Mouse (Mus musculus) cerebellum, adult 2 months (tissue): ENCODE results near the gene Olfr1265. TPM values are rescaled to one million over a fixed set of nuclear protein-coding genes. Genes with fewer than 3 reads are reported as not detected.

ENCODE experiments used
- DNase-seq, 2 experiments: peaks; one replicate each; pipeline ENCODE4 v3.0.0; 2021
- H3K27ac ChIP-seq: fragments of 200-500 bp; 2 replicates; pipeline ENCODE4 v1.5.1; 2012; ENCODE audit warnings: low read length, control low read depth, inconsistent platforms; ENCODE audit not compliant: insufficient read depth
- H3K27me3 ChIP-seq: fragments of 200-500 bp; 2 replicates; pipeline ENCODE4 v1.6.1; 2012; ENCODE audit warnings: inconsistent platforms, mild to moderate bottlenecking, low read length, moderate library complexity; ENCODE audit not compliant: control insufficient read depth, insufficient read depth
- H3K4me1 ChIP-seq: fragments of 200-500 bp; 2 replicates; pipeline ENCODE4 v1.6.1; 2011; ENCODE audit warnings: low read length; ENCODE audit not compliant: control insufficient read depth, insufficient read depth
- H3K4me3 ChIP-seq: fragments of 200-500 bp; replicated peaks from 2 replicates; pipeline ENCODE3; 2011; ENCODE audit warnings: mild to moderate bottlenecking, low read depth, low read length, control low read depth; ENCODE audit not compliant: insufficient read depth
- CTCF ChIP-seq: fragments of 200-500 bp; IDR thresholded peaks from 2 replicates; pipeline ENCODE4 v1.5.1; 2011; ENCODE audit warnings: low read depth, mild to moderate bottlenecking, control low read depth, low read length, moderate library complexity, borderline replicate concordance; ENCODE audit not compliant: insufficient read depth
- POLR2A ChIP-seq: fragments of 200-500 bp; IDR thresholded peaks from 2 replicates; pipeline ENCODE4 v1.6.1; 2011; ENCODE audit warnings: low read length, control low read depth, borderline replicate concordance; ENCODE audit not compliant: insufficient read depth
- WGBS: fragments of 180-500 bp; shearing (Covaris S2); methylation state at CpG from one replicate; pipeline ENCODE4 v1.1.7; 2018; 5-methylcytosine and 5-hydroxymethylcytosine counted together
- polyA plus RNA-seq: library from polyadenylated mRNA; depleted of rRNA; stranded (reverse); fragments of >200 nt; gene quantifications from 2 replicates; pipeline ENCODE4 v1.2.3, GENCODE M21; 2012; rRNA removed

Gene Olfr1265
- not detected in 2 replicates for polyA plus RNA-seq

DNA sequence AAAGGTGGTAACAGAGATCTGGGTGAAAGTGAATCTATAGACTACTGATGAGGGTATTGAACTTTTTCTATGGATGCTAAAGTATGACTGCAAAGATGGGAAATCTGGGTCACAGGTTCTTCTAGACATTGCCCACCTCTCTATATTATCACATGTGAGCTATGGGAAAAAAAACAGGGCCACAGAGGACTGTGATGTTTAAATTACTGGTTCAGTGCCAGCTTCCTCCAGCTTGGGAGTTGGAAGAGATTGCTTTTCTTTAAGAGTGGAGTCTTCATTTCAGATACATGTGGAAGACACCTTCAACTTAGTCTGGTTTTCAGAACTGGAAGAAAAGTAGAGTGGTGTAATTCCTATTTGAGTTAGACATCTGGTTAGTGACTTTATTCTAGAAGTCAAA lies at the start of gene Olfr1265:
Gene Olfr1265 (plus strand): TSS at position 301 of the 400 bp plus-strand sequence.
- H3K27me3 ChIP-seq, result no peaks in the 10 kb centered on the region
- no peak for TF ChIP-seq CTCF
- TF ChIP-seq POLR2A, result no peak

DNA sequence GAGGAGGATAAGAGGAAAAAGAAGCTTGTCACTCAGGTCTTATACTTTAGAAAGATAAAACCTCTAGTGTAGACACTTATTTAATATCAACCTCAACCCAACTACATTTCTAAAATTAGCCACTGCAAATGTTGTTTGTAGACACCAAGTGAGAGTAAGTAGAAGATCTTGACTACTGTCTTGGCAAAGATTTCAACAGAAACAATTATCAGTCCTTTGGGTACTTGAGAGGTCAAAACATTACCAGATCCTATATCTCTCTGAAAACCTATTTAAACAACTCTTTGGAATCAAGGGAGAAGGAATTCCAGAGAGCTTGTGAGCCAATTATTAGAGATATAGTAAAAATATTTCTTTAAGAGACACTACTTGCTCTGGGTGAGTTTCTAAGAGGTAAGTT lies 44.2 kb upstream of the Olfr1265 start, which contains the start of gene Olfr1261:
Gene Olfr1261 (plus strand): TSS at position 301 of the 400 bp plus-strand sequence.
- H3K27me3 ChIP-seq, result no peaks in the 10 kb centered on the region
- no peak within 1 kb of the TSS for H3K4me3 ChIP-seq
- no peak for TF ChIP-seq POLR2A
- TF ChIP-seq CTCF, result no peak
- DNase-seq, result no peak
- H3K4me1 ChIP-seq, result no peaks in the 10 kb centered on the region
- H3K27ac ChIP-seq, result no peak within 1 kb of the TSS

More for the DNA sequence above, at the start of gene Olfr1265:
- H3K4me3 ChIP-seq, result no peak within 1 kb of the TSS
- no peak for DNase-seq
- no peak within 1 kb of the TSS for H3K27ac ChIP-seq
- H3K4me1 ChIP-seq, result no peaks in the 10 kb centered on the region

- H3K4me1 ChIP-seq, result no peaks in the 10 kb centered on the region
- H3K27me3 ChIP-seq, result no peaks in the 10 kb centered on the region
- no peak within 1 kb of the TSS for H3K27ac ChIP-seq
- no peak for TF ChIP-seq CTCF
- no peak for TF ChIP-seq POLR2A
- DNase-seq, result no peak
- no peak within 1 kb of the TSS for H3K4me3 ChIP-seq
Measured at GRCm38 (mm10) chr2:89999845-90000244, 35.3 kb upstream of the Olfr1265 start, which contains the start of gene Olfr1262. TSS of gene Olfr1262 (plus strand) at chr2:90000145.

DNA sequence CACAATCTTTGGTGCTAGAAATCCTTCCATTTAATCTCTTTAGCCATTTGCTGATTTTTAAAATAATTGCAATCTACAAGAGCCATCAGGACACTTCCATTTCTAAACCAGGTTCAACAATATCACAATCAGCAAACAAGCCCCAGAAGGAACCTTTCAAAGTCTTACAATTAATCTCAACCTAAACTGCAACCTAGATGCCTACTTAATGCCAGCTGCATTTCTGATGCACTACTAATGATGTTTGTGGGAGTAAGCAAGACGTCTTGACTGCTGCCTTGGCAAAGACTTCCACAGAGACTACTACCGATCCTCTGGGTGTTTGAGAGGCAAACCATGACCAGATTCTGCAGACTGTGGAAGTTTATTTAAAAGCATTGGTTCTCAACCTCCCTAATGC lies 23.3 kb upstream of the Olfr1265 start, which contains the start of gene Olfr1263:
Gene Olfr1263 (plus strand): TSS at position 301 of the 400 bp plus-strand sequence.
- Histone ChIP-seq H3K4me3 (no peak within 1 kb of the TSS), H3K4me1 (no peaks in the 10 kb centered on the region), H3K27me3 (no peaks in the 10 kb centered on the region), H3K27ac (no peak within 1 kb of the TSS)
- WGBS, result 74% methylated on average over 2 of the region's 2 CpGs
- TF ChIP-seq POLR2A, result no peak
- TF ChIP-seq CTCF, result no peak
- DNase-seq, result no peak

DNA sequence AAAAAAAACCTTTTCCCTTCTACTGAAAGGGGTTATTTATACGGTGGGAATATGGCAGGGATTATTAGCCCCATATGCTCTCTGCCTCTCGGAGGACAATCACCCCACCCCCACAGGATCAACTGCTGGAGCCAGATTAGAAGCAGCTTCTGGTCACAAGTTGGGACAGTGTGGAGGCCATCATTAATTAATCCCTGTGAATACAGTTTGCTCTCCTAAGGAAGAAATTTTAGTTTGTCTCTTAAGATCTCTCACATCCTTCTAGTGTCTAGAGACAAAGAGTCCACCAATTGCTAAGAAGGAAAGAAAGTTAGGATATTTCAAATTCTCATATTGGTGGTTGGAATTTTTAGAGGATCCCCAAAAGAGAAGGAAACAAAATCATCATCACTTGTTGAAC lies 9.7 kb upstream of the Olfr1265 start, which contains the start of gene Olfr1264:
Gene Olfr1264 (minus strand): TSS at position 101 of the 400 bp plus-strand sequence.
- no peak for DNase-seq
- TF ChIP-seq POLR2A, result no peak
- H3K27me3 ChIP-seq, result no peaks in the 10 kb centered on the region
- no peak within 1 kb of the TSS for H3K27ac ChIP-seq
- no peak within 1 kb of the TSS for H3K4me3 ChIP-seq
- 42% methylated on average over 2 of the region's 2 CpGs for WGBS
- no peaks in the 10 kb centered on the region for H3K4me1 ChIP-seq

DNA sequence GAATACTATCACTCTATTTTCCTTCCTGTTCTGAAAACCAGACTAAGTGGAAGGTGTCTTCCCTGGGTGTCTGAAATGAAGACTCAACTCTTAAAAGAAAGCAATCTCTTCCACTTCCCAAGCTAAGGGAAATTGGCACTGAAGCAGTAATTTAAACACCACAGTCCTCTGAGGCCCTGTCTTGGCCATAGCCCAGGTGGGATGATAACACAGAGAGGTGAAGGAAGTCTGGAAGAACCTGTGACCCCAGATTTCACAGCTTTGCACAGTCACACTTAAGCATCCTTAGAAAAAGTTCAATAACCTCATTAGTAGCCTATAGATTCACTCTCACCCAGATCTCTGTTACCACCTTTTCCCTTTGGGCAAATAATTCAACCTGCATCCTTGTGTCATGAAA lies 28.4 kb downstream of the Olfr1265 start, which contains the start of gene Olfr140:
Gene Olfr140 (minus strand): TSS at position 101 of the 400 bp plus-strand sequence.
- H3K27me3 ChIP-seq, result no peaks in the 10 kb centered on the region
- H3K27ac ChIP-seq, result no peak within 1 kb of the TSS
- no peak for DNase-seq
- TF ChIP-seq CTCF, result no peak
- no peak for TF ChIP-seq POLR2A
- no peak within 1 kb of the TSS for H3K4me3 ChIP-seq
- H3K4me1 ChIP-seq, result no peaks in the 10 kb centered on the region

DNA sequence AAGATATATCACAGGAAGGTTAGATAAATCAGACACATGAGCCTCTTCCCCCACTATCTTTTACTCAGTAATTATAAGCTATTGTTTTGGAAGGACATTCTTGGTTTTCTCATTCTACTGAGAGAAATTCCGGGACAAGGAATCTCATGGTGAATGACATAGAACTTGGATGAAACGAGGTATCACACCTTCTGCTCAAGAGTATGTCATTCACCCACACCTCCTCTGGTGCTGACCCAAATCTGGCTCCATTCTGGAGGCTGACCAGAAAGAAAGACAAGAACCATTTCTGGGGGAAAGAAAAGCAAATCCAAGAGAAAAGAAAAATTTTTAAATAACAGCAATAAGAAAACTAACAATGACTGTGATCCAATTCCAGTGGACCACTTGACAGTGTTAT lies 34.9 kb downstream of the Olfr1265 start:
- no peak overlapping the region for H3K27ac ChIP-seq
- TF ChIP-seq POLR2A, result no peak
- TF ChIP-seq CTCF, result no peak
- H3K27me3 ChIP-seq, result no peaks in the 10 kb centered on the region
- no peak for DNase-seq
- no peaks in the 10 kb centered on the region for H3K4me1 ChIP-seq
- H3K4me3 ChIP-seq, result no peak overlapping the region
- 68% methylated on average over 2 of the region's 2 CpGs for WGBS

Other genes with a start within 250 kb of the Olfr1265 start
- not detected in 2 replicates for gene Olfr1254, start 241.7 kb upstream of the Olfr1265 start, polyA plus RNA-seq
- gene Olfr1255, start 223.3 kb upstream of the Olfr1265 start, polyA plus RNA-seq, result not detected in 2 replicates
- gene Olfr1256, start 193.8 kb upstream of the Olfr1265 start, polyA plus RNA-seq, result not detected in 2 replicates
- gene Olfr48, start 187.1 kb upstream of the Olfr1265 start, polyA plus RNA-seq, result not detected in 2 replicates
- gene Olfr1257, start 156.9 kb upstream of the Olfr1265 start, polyA plus RNA-seq, result not detected in 2 replicates
- not detected in 2 replicates for gene Olfr1258, start 108.0 kb upstream of the Olfr1265 start, polyA plus RNA-seq
- gene Olfr1259, start 86.7 kb upstream of the Olfr1265 start, polyA plus RNA-seq, result not detected in 2 replicates
- gene Olfr1260, start 61.0 kb upstream of the Olfr1265 start, polyA plus RNA-seq, result not detected in 2 replicates
- not detected in 2 replicates for gene Olfr1261, start 44.1 kb upstream of the Olfr1265 start, polyA plus RNA-seq
- gene Olfr1262, start 35.2 kb upstream of the Olfr1265 start, polyA plus RNA-seq, result not detected in 2 replicates
- not detected in 2 replicates for gene Olfr1263, start 23.2 kb upstream of the Olfr1265 start, polyA plus RNA-seq
- not detected in 2 replicates for gene Olfr1264, start 9.8 kb upstream of the Olfr1265 start, polyA plus RNA-seq
- gene Olfr140, start 28.3 kb downstream of the Olfr1265 start, polyA plus RNA-seq, result not detected in 2 replicates
- gene Olfr1269, start 86.1 kb downstream of the Olfr1265 start, polyA plus RNA-seq, result not detected in 2 replicates
- not detected in 2 replicates for gene Olfr32, start 107.0 kb downstream of the Olfr1265 start, polyA plus RNA-seq
- not detected in 2 replicates for gene Olfr1270, start 117.8 kb downstream of the Olfr1265 start, polyA plus RNA-seq
- not detected in 2 replicates for gene Olfr1506, start 189.2 kb downstream of the Olfr1265 start, polyA plus RNA-seq
- not detected in 2 replicates for gene Olfr142, start 222.3 kb downstream of the Olfr1265 start, polyA plus RNA-seq
- not detected in 2 replicates for gene Olfr1271, start 235.7 kb downstream of the Olfr1265 start, polyA plus RNA-seq